Mouse (Mus musculus): ENCODE results near the gene Agtr1b. TPM values are rescaled to one million over a fixed set of nuclear protein-coding genes. Genes with fewer than 3 reads are reported as not detected.
A peak's percentile ranks its signal among the peaks of the same experiment; 100 is the strongest.

Agtr1b gene
- 0.12 TPM in 1 of 2 replicates, not detected in the other for polyA plus RNA-seq (2014; fragmentation: Nextera tagmentation; extraction: Ambion mirVana)

- H3K4me1 ChIP-seq (replicated peaks; ENCODE audit: control insufficient read depth, insufficient read depth, low read length): no peaks in the 10 kb centered on the region
- no peak for ATAC-seq (replicated peaks; ENCODE audit: low FRiP score)
- no peak within 1 kb of the TSS for H3K4me3 ChIP-seq (ENCODE audit: low read depth, low read length)
- H3K27me3 ChIP-seq (replicated peaks; ENCODE audit: control insufficient read depth, insufficient read depth, low read length): no peaks in the 10 kb centered on the region
- peak; percentile 41 for DNase-seq (ENCODE audit: low spot score)
- no peak within 1 kb of the TSS for H3K9ac ChIP-seq (ENCODE audit: low read depth, low read length)
- H3K9me3 ChIP-seq (ENCODE audit: control insufficient read depth, low read length): no peaks in the 10 kb centered on the region
- H3K36me3 ChIP-seq (ENCODE audit: control insufficient read depth, insufficient read depth, low read length): no peaks in the 10 kb centered on the region
- H3K27ac ChIP-seq (ENCODE audit: low read depth, low read length): no peak within 1 kb of the TSS
- H3K4me2 ChIP-seq: peak within 1 kb of the TSS; percentile 30
- WGBS: 20% methylated on average over 19 of the region's 19 CpGs
Observed at GRCm38 (mm10) chr3:20366558-20367522, at the start of gene Agtr1b. Agtr1b (minus strand) TSS chr3:20367177.

GRCm38 (mm10) chr3:20353598-20353997, 13.4 kb downstream of the Agtr1b start:
- H3K27ac ChIP-seq (ENCODE audit: low read depth, low read length): no peak overlapping the region
- no peak overlapping the region for H3K4me2 ChIP-seq
- DNase-seq (ENCODE audit: low spot score) (no peak), ATAC-seq (replicated peaks; ENCODE audit: low FRiP score) (no peak)
- no peaks in the 10 kb centered on the region for H3K4me1 ChIP-seq (replicated peaks; ENCODE audit: control insufficient read depth, insufficient read depth, low read length)
- no peaks in the 10 kb centered on the region for H3K27me3 ChIP-seq (replicated peaks; ENCODE audit: control insufficient read depth, insufficient read depth, low read length)
- H3K9ac ChIP-seq (ENCODE audit: low read depth, low read length): no peak overlapping the region
- H3K4me3 ChIP-seq (ENCODE audit: low read depth, low read length): no peak overlapping the region
- H3K9me3 ChIP-seq (ENCODE audit: control insufficient read depth, low read length): no peaks in the 10 kb centered on the region
- no peaks in the 10 kb centered on the region for H3K36me3 ChIP-seq (ENCODE audit: control insufficient read depth, insufficient read depth, low read length)

- Histone ChIP-seq H3K9ac (ENCODE audit: low read depth, low read length) (no peak overlapping the region), H3K9me3 (ENCODE audit: control insufficient read depth, low read length) (no peaks in the 10 kb centered on the region), H3K27ac (ENCODE audit: low read depth, low read length) (no peak overlapping the region), H3K4me2 (no peak overlapping the region), H3K4me3 (ENCODE audit: low read depth, low read length) (no peak overlapping the region), H3K36me3 (ENCODE audit: control insufficient read depth, insufficient read depth, low read length) (no peaks in the 10 kb centered on the region), H3K4me1 (replicated peaks; ENCODE audit: control insufficient read depth, insufficient read depth, low read length) (no peaks in the 10 kb centered on the region), H3K27me3 (replicated peaks; ENCODE audit: control insufficient read depth, insufficient read depth, low read length) (no peaks in the 10 kb centered on the region)
- no peak for DNase-seq (ENCODE audit: low spot score)
- no peak for ATAC-seq (replicated peaks; ENCODE audit: low FRiP score)
Observed at GRCm38 (mm10) chr3:20348206-20348605, 18.8 kb downstream of the Agtr1b start.

- 81% methylated on average over 1 of the region's 1 CpGs for WGBS
- Histone ChIP-seq H3K4me2 (no peak overlapping the region), H3K27ac (ENCODE audit: low read depth, low read length) (no peak overlapping the region), H3K4me1 (replicated peaks; ENCODE audit: control insufficient read depth, insufficient read depth, low read length) (no peaks in the 10 kb centered on the region), H3K4me3 (ENCODE audit: low read depth, low read length) (no peak overlapping the region), H3K36me3 (ENCODE audit: control insufficient read depth, insufficient read depth, low read length) (no peaks in the 10 kb centered on the region), H3K27me3 (replicated peaks; ENCODE audit: control insufficient read depth, insufficient read depth, low read length) (no peaks in the 10 kb centered on the region), H3K9ac (ENCODE audit: low read depth, low read length) (no peak overlapping the region), H3K9me3 (ENCODE audit: control insufficient read depth, low read length) (no peaks in the 10 kb centered on the region)
- no peak for ATAC-seq (replicated peaks; ENCODE audit: low FRiP score)
- DNase-seq (ENCODE audit: low spot score): no peak
Observed at GRCm38 (mm10) chr3:20340402-20340801, 26.6 kb downstream of the Agtr1b start.

- Histone ChIP-seq H3K27me3 (replicated peaks; ENCODE audit: control insufficient read depth, insufficient read depth, low read length) (no peaks in the 10 kb centered on the region), H3K36me3 (ENCODE audit: control insufficient read depth, insufficient read depth, low read length) (no peaks in the 10 kb centered on the region), H3K9me3 (ENCODE audit: control insufficient read depth, low read length) (no peaks in the 10 kb centered on the region), H3K4me1 (replicated peaks; ENCODE audit: control insufficient read depth, insufficient read depth, low read length) (no peaks in the 10 kb centered on the region), H3K4me2 (no peak overlapping the region), H3K4me3 (ENCODE audit: low read depth, low read length) (no peak overlapping the region), H3K9ac (ENCODE audit: low read depth, low read length) (no peak overlapping the region), H3K27ac (ENCODE audit: low read depth, low read length) (no peak overlapping the region)
- 53% methylated on average over 5 of the region's 5 CpGs for WGBS
- ATAC-seq (replicated peaks; ENCODE audit: low FRiP score) (no peak), DNase-seq (ENCODE audit: low spot score) (no peak)
Observed at GRCm38 (mm10) chr3:20334681-20335080, 32.3 kb downstream of the Agtr1b start.

- H3K4me2 ChIP-seq: no peak overlapping the region
- no peaks in the 10 kb centered on the region for H3K27me3 ChIP-seq (replicated peaks; ENCODE audit: control insufficient read depth, insufficient read depth, low read length)
- H3K4me3 ChIP-seq (ENCODE audit: low read depth, low read length): no peak overlapping the region
- no peak overlapping the region for H3K9ac ChIP-seq (ENCODE audit: low read depth, low read length)
- ATAC-seq (replicated peaks; ENCODE audit: low FRiP score): no peak
- H3K27ac ChIP-seq (ENCODE audit: low read depth, low read length): no peak overlapping the region
- no peak for DNase-seq (ENCODE audit: low spot score)
- H3K9me3 ChIP-seq (ENCODE audit: control insufficient read depth, low read length): no peaks in the 10 kb centered on the region
- 34% methylated on average over 1 of the region's 1 CpGs for WGBS
- no peaks in the 10 kb centered on the region for H3K4me1 ChIP-seq (replicated peaks; ENCODE audit: control insufficient read depth, insufficient read depth, low read length)
- H3K36me3 ChIP-seq (ENCODE audit: control insufficient read depth, insufficient read depth, low read length): no peaks in the 10 kb centered on the region
Observed at GRCm38 (mm10) chr3:20317233-20317632, 49.7 kb downstream of the Agtr1b start.

GRCm38 (mm10) chr3:20309142-20309541, 57.8 kb downstream of the Agtr1b start:
- no peaks in the 10 kb centered on the region for H3K27me3 ChIP-seq (replicated peaks; ENCODE audit: control insufficient read depth, insufficient read depth, low read length)
- no peaks in the 10 kb centered on the region for H3K36me3 ChIP-seq (ENCODE audit: control insufficient read depth, insufficient read depth, low read length)
- ATAC-seq (replicated peaks; ENCODE audit: low FRiP score) (no peak), DNase-seq (ENCODE audit: low spot score) (no peak)
- H3K27ac ChIP-seq (ENCODE audit: low read depth, low read length): no peak overlapping the region
- no peaks in the 10 kb centered on the region for H3K9me3 ChIP-seq (ENCODE audit: control insufficient read depth, low read length)
- H3K4me1 ChIP-seq (replicated peaks; ENCODE audit: control insufficient read depth, insufficient read depth, low read length): no peaks in the 10 kb centered on the region
- H3K4me3 ChIP-seq (ENCODE audit: low read depth, low read length): no peak overlapping the region
- no peak overlapping the region for H3K4me2 ChIP-seq
- no peak overlapping the region for H3K9ac ChIP-seq (ENCODE audit: low read depth, low read length)
- 92% methylated on average over 4 of the region's 4 CpGs for WGBS

- no peak for DNase-seq (ENCODE audit: low spot score)
- H3K9me3 ChIP-seq (ENCODE audit: control insufficient read depth, low read length): no peaks in the 10 kb centered on the region
- no peaks in the 10 kb centered on the region for H3K36me3 ChIP-seq (ENCODE audit: control insufficient read depth, insufficient read depth, low read length)
- H3K27me3 ChIP-seq (replicated peaks; ENCODE audit: control insufficient read depth, insufficient read depth, low read length): no peaks in the 10 kb centered on the region
- 73% methylated on average over 4 of the region's 4 CpGs for WGBS
- no peak overlapping the region for H3K9ac ChIP-seq (ENCODE audit: low read depth, low read length)
- H3K4me3 ChIP-seq (ENCODE audit: low read depth, low read length): no peak overlapping the region
- no peak for ATAC-seq (replicated peaks; ENCODE audit: low FRiP score)
- no peak overlapping the region for H3K27ac ChIP-seq (ENCODE audit: low read depth, low read length)
- no peaks in the 10 kb centered on the region for H3K4me1 ChIP-seq (replicated peaks; ENCODE audit: control insufficient read depth, insufficient read depth, low read length)
- H3K4me2 ChIP-seq: no peak overlapping the region
Observed at GRCm38 (mm10) chr3:20307256-20307655, 59.7 kb downstream of the Agtr1b start.

All from liver, embryonic 11.5 days (tissue).